Mouse (Mus musculus) embryonic fibroblast, embryonic 13.5 days (primary cell): Measurements from ENCODE around the gene Cd19. TPM values are rescaled to one million over a fixed set of nuclear protein-coding genes. Genes with fewer than 3 reads are reported as not detected.

Experiments used
- H3K27ac ChIP-seq: 2 replicates; pipeline ENCODE4 v1.5.1; 2012; ENCODE audit warnings: low read length, control low read depth, inconsistent platforms; ENCODE audit not compliant: insufficient read depth
- H3K4me1 ChIP-seq: 2 replicates; pipeline ENCODE4 v1.6.1; 2011; ENCODE audit warnings: low read length; ENCODE audit not compliant: control insufficient read depth, insufficient read depth
- H3K4me3 ChIP-seq: 2 replicates; pipeline ENCODE4 v1.5.1; 2011; ENCODE audit warnings: mild to moderate bottlenecking, control low read depth, low read length; ENCODE audit not compliant: insufficient read depth
- CTCF ChIP-seq: IDR thresholded peaks from 2 replicates; pipeline ENCODE4 v1.5.1; 2011; ENCODE audit warnings: mild to moderate bottlenecking, control low read depth, low read length, moderate library complexity, borderline replicate concordance; ENCODE audit not compliant: insufficient read depth
- POLR2A ChIP-seq: IDR thresholded peaks from 2 replicates; pipeline ENCODE4 v1.6.1; 2011; ENCODE audit warnings: low read depth, mild to moderate bottlenecking, control low read depth, low read length, moderate library complexity
- polyA plus RNA-seq: library from polyadenylated mRNA; stranded (reverse); fragments of >200 nt; gene quantifications from 2 replicates; pipeline ENCODE4 v1.2.4, GENCODE M21; 2011; ENCODE audit warnings: low read depth; ENCODE audit not compliant: missing spikeins, insufficient read length

Cd19 gene
- polyA plus RNA-seq, 1 experiment: not detected

DNA sequence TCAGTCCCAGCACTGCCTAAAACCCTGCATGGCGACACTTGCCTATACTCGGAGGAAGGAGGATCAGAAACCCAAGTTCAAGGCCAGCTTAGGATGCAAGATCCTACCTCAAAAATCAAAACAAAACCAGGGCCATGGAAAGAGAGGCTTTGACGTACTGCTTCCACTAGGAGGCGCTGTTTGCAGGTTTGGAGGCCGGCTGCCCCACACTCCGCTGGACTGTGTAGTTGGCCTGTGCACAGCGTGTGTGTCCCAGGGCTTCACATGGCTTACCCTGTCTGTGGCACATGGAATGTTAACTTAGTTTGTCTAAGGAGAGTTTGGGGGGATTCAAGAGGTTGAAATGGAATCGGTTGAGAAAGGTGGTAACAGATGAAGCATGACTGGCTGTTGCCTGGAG, 22.2 kb upstream of the Cd19 start:
- Histone ChIP-seq H3K27ac (no peak overlapping the region), H3K4me1 (no peaks in the 10 kb centered on the region), H3K4me3 (no peak overlapping the region)
- TF ChIP-seq CTCF (peak; percentile 80; the same call in 1 of the 2 replicates), POLR2A (no peak)

DNA sequence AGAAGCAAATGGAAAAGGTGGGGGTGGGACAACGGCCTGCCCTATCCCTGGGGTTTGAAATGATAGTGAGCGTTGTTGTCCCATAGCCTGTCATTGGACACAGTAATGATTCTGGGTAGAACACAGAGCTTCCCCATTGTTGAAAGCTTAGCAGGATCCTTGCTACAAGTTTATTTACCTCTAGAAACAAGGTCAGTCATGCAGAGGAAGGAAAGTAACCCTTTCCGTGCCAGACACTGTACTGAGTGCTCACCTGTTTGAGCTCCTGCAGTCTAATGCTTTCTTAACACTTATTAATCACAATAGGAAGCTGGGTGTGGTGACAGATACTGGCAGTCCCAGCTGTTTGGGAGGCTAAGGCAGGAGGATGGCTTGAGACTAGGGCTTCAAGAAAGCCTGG, 21.1 kb upstream of the Cd19 start:
- TF ChIP-seq CTCF (no peak), POLR2A (no peak)
- no peaks in the 10 kb centered on the region for H3K4me1 ChIP-seq

GRCm38 (mm10) chr7:126434726-126435125, 20.0 kb upstream of the Cd19 start:
- no peak overlapping the region for H3K4me3 ChIP-seq
- TF ChIP-seq POLR2A (no peak), CTCF (no peak)
- no peak overlapping the region for H3K27ac ChIP-seq
- no peaks in the 10 kb centered on the region for H3K4me1 ChIP-seq

More for the DNA sequence above, 21.1 kb upstream of the Cd19 start:
- Histone ChIP-seq H3K27ac (no peak overlapping the region), H3K4me3 (no peak overlapping the region)

DNA sequence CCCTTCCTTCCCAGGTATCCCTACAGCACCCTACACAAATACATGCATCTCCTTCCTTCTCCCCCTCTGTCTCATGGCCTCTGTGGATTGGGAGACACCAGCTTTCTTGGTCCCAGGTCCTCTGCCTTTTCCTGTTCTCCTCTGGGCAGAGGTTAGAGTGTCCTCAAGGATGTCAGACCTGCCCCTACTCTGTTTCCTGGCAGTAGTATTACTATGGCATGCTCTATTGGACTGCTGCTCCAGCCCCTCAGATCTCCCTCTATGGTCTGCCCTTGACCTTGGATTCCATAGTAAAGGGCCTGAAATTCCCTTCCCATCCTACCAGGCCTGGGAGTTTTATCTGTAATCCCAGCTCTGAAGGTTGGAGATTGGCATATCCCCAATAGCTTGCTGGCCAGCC, 15.5 kb upstream of the Cd19 start:
- Histone ChIP-seq H3K4me3 (no peak overlapping the region), H3K27ac (no peak overlapping the region), H3K4me1 (no peaks in the 10 kb centered on the region)
- TF ChIP-seq POLR2A: no peak
- TF ChIP-seq CTCF: no peak

DNA sequence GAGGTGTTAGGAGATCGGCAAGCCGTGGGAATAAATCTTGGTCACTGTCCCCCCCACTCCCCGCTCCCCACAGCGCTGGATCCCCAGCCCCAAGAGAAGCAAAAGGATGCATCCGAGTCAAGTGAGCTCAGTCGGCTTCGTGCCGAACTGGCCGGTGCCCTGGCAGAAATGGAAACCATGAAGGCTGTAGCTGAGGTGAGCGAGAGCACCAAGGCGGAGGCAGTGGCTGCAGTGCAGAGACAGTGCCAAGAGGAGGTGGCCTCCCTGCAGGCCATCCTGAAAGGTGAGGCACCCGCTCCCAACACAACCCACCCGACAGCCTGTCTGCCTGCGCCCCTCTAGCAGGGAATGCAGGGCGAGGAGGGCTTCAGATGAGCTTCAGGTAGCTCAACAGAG, 14.8 kb upstream of the Cd19 start:
- H3K27ac ChIP-seq: no peak overlapping the region
- peak overlapping the region; percentile 77 for H3K4me3 ChIP-seq
- no peaks in the 10 kb centered on the region for H3K4me1 ChIP-seq
- no peak for TF ChIP-seq POLR2A
- TF ChIP-seq CTCF: no peak

- H3K27ac ChIP-seq: peak within 1 kb of the TSS; percentile 91
- H3K4me3 ChIP-seq: peak within 1 kb of the TSS; percentile 77
- H3K4me1 ChIP-seq: no peaks in the 10 kb centered on the region
- TF ChIP-seq POLR2A: peak; percentile 44
- TF ChIP-seq CTCF: no peak
These were observed 14.2 kb upstream of the Cd19 start, which contains the start of gene Rabep2 for GRCm38 (mm10) chr7:126428631-126429502. Gene Rabep2, plus strand, starts transcription at chr7:126428759.

DNA sequence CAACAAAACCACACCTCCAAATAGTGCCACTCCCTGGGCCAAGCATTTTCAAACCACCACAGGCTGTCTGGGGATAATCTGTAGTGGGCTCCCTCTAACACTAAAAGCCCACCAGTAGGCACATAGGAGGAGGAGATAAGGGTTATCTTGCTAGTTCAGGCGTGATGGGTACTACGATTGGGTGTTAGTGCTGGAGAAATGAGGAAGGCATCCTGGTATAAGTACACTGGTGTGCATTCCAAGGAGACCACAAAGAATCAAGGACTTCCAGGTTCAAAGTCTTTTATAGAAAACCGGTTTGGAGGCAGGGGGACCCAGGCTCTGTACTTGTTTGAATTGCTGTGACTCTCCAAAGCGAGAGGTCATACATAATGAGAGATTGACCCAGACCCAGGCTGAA, 13.5 kb upstream of the Cd19 start:
- Histone ChIP-seq H3K4me1 (no peaks in the 10 kb centered on the region), H3K27ac (peak overlapping the region; percentile 91), H3K4me3 (peak overlapping the region; percentile 77)
- TF ChIP-seq POLR2A: no peak
- no peak for TF ChIP-seq CTCF

DNA sequence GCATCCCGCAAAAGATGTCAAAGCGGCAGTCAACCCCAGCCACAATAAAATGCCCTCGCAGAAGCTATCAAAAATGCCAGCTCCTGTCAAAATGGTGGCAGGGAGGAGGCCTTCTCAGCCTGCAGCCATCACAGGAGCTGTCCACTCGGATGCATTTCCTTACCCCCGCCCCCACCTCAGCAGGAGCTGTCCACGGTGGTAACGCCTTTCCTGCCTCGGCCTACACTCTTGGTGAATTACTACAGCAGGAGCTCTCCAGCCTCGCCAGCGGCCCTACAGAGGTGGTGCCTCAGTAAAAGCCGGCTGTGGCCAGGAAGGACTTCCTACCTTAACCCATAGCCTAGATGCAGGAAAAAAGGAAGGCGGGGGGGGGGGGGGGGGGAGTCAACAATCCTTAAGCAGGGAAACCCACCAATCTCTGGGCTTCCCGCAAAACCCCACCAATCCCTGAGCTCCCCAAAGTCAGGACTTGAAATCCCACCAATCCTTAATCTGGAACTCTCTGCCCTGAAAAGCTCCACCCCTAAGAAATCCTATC, 12.7 kb upstream of the Cd19 start:
- Histone ChIP-seq H3K27ac (no peak overlapping the region), H3K4me1 (no peaks in the 10 kb centered on the region), H3K4me3 (no peak overlapping the region)
- TF ChIP-seq CTCF (no peak), POLR2A (no peak)

GRCm38 (mm10) chr7:126424161-126424560, 9.5 kb upstream of the Cd19 start:
- TF ChIP-seq CTCF (no peak), POLR2A (no peak)
- no peaks in the 10 kb centered on the region for H3K4me1 ChIP-seq
- no peak overlapping the region for H3K4me3 ChIP-seq
- H3K27ac ChIP-seq: no peak overlapping the region

DNA sequence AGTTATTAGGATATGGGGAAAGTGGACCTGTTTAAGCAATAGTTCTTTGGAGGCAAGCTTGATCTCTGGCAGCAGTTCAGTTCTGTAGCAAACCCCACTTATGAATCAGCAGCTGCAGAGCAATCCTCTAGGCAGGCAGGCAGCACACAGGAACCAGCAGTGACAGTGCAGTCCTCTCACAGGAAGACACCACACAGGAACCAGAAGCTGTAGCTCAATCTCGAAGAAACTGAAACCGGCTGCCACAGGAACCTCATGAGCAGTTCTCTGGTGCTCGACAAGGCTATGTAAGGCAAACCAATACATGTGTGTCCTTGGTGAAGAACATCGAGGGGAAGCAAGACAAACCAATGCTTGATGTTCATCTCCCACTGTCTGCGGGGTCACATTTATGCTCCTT, 7.1 kb upstream of the Cd19 start:
- Histone ChIP-seq H3K4me1 (no peaks in the 10 kb centered on the region), H3K4me3 (no peak overlapping the region), H3K27ac (no peak overlapping the region)
- TF ChIP-seq POLR2A: no peak
- no peak for TF ChIP-seq CTCF

DNA sequence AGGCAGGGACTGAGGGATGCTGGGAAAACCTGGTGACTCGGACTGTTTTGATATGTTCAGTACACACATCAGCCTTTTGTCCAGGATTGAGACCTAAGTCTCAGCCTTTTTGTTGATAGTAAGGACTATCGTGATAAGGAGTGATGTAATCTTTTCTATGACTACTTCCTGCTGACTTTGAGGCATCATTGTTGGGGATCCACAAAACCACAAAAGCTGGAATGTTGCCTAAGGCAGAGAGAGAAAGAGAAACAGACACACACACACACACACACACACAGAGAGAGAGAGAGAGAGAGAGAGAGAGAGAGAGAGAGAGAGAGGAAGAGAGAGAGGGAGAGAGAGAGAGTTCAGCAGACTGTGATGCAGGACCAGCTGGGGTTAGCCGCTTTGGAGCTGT, 3.8 kb upstream of the Cd19 start:
- Histone ChIP-seq H3K4me3 (no peak overlapping the region), H3K27ac (no peak overlapping the region), H3K4me1 (no peaks in the 10 kb centered on the region)
- TF ChIP-seq CTCF: no peak
- no peak for TF ChIP-seq POLR2A
